Mouse (Mus musculus) urinary bladder, adult 18-20 months (tissue): Measurements from ENCODE around the gene Gpbar1.
"Not testable (repeated sequence)": the region's sequence is repeated elsewhere in the genome, so short reads cannot be mapped to it uniquely, and the experiment has no call there.

Experiments
- DNase-seq, 2 experiments: peaks; one replicate each; pipeline ENCODE4 v3.0.0; 2022; ENCODE audit warnings: low spot score in 2 of 2, mixed read lengths in 2 of 2

The Gpbar1 gene

GRCm38 (mm10) chr1:74318711-74319110 lies 40.4 kb downstream of the Gpbar1 start:
- DNase-seq: no peak

GRCm38 (mm10) chr1:74321396-74321795 lies 43.0 kb downstream of the Gpbar1 start:
- DNase-seq: no peak

GRCm38 (mm10) chr1:74326916-74327315 lies 48.6 kb downstream of the Gpbar1 start:
- DNase-seq: not testable (repeated sequence)
